Mouse (Mus musculus) spleen, adult 2 months (tissue): ENCODE measurements around the gene Slfnl1.

ENCODE experiments used
- CTCF ChIP-seq: fragments of 200-500 bp; IDR thresholded peaks from 2 replicates; pipeline ENCODE4 v1.5.1; 2011; ENCODE audit warnings: mild to moderate bottlenecking, inconsistent platforms; ENCODE audit not compliant: insufficient read depth, insufficient read length, insufficient replicate concordance; ENCODE audit errors: extremely low read depth
- POLR2A ChIP-seq: fragments of 200-500 bp; IDR thresholded peaks from 2 replicates; pipeline ENCODE4 v1.6.1; 2011; ENCODE audit warnings: low read depth, low read length, inconsistent platforms

- TF ChIP-seq CTCF (no peak), POLR2A (no peak)
Observed at GRCm38 (mm10) chr4:120506955-120507354, 25.1 kb upstream of the Slfnl1 start.
